Mouse (Mus musculus): Measurements from ENCODE around the gene Gm16440.
"Not testable (repeated sequence)": the region's sequence is repeated elsewhere in the genome, so short reads cannot be mapped to it uniquely, and the experiment has no call there.

Gm16440 gene

GRCm38 (mm10) chr14:6390219-6390618, at the start of gene Gm16440:
Gene Gm16440, minus strand, starts transcription at chr14:6390319.
- not testable (repeated sequence) for DNase-seq (ENCODE audit: low spot score)

DNA sequence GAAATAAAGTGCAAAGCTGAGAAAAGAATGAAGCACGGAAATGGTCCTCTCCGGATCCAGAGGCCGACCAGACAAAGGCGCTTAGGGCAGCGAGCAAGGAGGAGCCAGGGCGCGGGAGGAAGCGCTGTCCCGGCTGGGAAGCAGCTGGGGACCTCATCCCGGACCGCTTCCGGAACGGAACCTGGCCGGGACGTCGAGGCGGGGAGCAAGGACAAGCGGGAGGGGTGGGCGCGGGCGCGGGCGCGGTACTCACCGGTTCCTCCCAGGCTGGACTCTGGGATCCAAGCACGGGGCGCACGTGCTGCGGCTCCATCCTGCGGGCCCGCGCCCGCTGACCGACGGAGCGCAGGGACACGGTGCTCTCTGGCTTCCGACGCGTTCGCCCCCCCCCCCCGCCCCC, 36.6 kb upstream of the Gm16440 start:
- not testable (repeated sequence) for DNase-seq (ENCODE audit: low spot score)

DNA sequence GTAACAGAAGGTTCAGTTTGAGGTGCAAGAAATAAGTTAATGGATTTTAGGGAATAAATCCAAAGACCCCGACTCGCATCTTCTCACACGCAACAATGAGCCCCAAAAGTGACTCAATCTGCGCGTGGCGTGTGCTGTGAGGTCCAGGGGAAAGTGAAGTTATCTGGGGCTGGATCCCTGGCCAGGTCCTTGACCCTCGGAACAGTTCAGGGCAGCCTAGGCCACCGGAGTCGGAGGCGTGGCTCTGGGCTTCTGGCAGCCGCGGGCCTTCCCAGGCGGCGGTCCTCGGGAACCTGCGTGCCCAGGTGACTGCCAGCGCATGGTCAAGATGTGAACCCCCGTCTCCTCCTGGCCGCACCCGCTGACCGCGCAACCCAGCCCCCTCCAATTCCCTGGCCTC, 36.2 kb upstream of the Gm16440 start:
- not testable (repeated sequence) for DNase-seq (ENCODE audit: low spot score)

DNA sequence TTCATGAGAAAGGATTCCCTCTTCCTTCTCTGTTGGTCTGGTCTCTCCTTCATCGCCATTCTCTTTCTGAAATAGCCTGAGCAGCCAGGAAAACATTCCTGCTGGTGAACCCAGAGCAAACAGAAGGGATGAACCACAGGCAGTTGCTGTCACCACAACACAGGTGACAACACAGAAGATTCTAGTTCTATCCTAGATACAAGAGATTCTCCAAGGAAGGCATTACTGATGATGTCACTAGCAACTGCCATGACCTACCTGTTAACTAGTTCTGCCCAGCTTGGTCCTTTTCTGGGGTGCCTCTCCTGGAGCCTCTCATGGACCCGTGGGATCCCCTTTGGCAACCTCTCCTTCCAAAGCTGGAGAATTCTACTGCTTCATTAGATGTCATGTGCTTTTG, 22.3 kb upstream of the Gm16440 start, which contains the start of gene Gm3591:
Gene Gm3591 (minus strand): TSS at position 101 of the 400 bp plus-strand sequence.
- not testable (repeated sequence) for DNase-seq (ENCODE audit: low spot score)

DNA sequence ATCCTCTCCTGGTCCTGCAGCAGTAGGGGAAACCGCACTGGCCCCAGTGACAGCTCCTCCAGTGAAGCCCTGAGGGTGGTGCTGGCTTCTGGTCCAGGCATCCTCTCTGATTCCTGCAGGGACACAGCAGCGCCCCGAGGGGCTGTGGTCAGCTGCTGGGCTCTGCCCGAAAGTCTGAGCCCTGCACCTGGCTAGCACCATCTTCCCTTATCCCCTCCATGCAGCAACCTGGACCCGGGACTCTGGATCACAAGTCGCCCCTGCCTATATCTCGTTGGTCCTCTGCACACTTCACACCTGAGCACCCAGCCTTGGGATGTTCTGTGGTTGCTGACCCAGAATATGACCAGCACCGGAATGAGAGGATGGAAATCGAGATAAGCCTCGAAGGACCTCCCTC, 46.5 kb downstream of the Gm16440 start, which contains the start of gene Gm3618:
Gene Gm3618 (minus strand): TSS at position 101 of the 400 bp plus-strand sequence.
- not testable (repeated sequence) for DNase-seq (ENCODE audit: low spot score)

Measured in yolk sac, embryonic 10.5 days (tissue).